Mouse (Mus musculus) neural tube, embryonic 10.5 days (tissue): ENCODE data around the gene Cd3e.
A peak's percentile ranks its signal among the peaks of the same experiment; 100 is the strongest.
"Not testable (repeated sequence)": the region's sequence is repeated elsewhere in the genome, so short reads cannot be mapped to it uniquely, and the experiment has no call there.

Experiments
- DNase-seq: peaks from one replicate; pipeline ENCODE4 v3.0.0-alpha.2; 2017; ENCODE audit warnings: low spot score; ENCODE audit errors: extremely low spot score

The Cd3e gene

DNA sequence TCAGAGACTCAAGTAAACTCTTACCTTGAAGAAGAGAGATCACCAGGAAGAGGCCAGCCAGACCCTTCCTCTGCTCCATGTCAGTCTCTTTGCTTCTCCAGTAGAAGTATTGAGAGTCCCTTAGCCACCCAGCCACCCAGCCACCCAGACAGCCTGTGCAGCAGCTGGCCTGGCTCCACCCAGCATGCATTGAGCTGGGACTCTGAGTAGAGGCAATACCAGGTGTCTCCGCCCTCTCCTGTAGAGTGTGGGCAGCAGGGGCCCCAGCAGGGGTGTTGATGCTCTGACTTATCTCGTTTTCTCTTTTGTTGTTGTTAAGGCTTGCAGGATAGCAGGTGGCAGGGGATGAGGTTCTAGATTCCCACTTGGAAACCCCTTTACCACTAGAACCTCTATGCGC, 29.2 kb downstream of the Cd3e start, which contains the start of gene Cd3g:
Cd3g (minus strand) TSS at position 190 of the 400 bp plus-strand sequence.
- DNase-seq, result no peak

DNA sequence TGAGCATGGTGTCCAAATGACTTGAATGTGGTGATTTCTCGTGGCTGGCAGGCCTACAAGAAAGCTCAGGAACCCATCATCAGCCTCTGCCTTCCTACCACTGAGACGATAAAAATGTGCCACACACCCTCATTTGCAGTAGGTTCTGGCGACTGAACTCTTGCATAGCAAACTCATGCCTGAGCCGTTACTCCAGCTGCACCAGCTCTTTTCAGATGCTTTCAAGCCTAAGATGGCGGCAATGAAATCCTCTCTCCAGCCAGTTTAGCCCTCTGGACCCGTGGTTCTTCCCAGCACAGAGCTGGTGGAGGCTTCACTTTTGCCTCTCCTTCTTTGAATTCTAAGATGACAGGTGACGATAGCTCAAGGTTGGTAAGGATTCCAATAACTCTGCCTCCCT, 29.6 kb downstream of the Cd3e start:
- no peak for DNase-seq

DNA sequence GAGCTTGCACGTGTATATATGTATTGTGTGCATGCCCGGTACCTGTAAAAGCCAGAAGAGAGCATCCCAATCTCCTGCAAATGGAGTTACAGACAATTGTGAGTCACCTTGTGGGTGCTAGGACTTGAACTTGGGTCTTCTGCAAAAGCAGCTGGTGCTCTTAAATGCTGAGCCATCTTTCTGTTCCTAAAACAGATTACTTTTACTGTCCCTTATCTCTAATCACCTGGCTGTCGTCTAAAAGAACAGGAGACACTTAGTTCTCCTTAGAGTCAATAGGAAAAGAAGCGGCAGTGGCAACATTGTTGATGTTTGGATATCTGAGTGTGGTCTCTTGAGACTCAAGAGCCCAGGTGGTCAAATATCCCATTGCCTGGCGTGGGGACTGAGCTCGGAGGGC, 31.6 kb downstream of the Cd3e start:
- no peak for DNase-seq

DNA sequence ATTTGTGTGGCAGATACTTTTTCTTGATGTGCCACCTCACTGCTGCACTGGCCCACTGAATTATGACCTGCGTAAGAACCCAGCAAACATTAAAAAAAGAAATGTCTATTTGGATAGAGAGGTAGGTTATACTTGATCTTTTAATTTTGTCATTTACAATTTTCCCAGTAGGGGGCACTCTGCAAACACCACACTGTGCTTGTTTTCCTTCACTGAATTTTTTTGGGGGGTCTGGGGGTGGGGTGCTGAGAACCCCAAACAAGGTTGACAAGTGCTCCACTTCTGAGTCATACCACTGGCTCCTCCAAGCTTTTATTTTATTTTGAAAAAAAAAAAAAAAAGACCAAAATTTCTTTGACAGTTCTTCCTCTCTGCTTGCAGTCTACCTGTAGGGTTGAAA, 40.0 kb downstream of the Cd3e start:
- no peak for DNase-seq

DNA sequence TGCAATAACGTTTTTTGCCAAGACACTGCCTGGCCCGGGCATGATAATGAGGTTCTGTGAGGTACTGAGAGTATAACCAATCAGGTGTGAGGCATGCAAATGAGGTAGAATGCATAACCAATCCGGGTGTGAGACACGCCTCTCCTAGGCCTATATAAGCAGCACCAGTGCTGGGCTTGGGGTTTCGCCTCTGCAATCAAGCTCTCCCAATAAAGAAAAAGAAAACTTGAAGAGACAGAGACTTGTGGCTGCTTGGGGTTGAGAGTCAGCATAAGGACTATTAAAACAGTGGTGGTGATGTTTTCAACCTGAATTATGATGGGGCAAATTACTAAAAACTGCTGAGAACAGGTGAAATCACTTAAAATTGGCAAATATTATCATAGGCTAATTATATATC, 41.7 kb downstream of the Cd3e start:
- not testable (repeated sequence) for DNase-seq

DNA sequence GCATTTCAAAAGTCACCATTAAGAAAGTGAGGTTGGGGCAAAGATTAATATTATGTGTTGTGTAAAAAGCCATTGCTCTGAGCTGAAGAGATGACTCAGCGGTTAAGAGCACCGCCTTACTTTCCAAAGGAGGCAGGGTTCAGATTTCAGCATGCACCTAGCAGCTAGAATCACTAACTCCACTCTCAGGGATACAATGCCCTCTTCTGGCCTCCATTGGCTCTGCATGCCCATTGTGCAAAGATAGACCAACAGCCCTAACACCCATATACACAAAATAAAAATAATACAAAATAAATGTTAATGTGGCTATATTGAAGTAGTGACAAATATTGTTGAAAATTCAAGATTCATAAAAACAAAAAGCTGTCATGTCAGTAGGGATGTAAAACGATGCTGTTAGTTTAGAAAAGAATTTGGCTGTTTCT, 42.6 kb downstream of the Cd3e start:
- peak; percentile 55 for DNase-seq

DNA sequence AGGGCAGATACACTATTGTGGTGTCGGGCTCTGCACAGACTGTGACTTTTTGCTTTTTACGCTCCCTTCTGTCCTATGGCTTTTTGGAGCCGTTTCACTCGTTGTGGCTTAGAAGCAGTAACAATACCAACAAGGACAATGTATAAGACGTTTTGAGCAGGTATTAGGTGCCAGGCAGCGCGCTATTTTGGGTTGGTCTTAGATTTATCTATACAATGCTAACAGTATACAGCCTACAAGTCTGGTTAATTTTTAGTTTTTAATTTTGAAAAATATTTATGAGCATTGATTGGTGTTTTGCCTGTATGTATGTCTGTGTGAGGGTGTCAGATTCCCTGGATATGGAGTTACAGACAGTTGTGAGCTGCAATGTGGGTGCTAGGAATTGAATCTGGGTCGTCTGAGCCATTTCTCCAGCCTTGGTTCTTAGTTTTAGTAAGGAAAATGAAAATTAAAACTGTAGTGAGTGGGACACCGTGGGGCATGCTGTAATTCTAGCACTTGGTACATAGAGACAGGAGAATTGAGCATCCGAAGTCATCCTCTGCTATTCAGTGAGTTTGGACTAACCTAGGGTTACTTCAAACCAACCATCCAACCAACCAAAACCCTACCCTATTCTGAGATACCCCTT, 43.5 kb downstream of the Cd3e start:
- no peak for DNase-seq

DNA sequence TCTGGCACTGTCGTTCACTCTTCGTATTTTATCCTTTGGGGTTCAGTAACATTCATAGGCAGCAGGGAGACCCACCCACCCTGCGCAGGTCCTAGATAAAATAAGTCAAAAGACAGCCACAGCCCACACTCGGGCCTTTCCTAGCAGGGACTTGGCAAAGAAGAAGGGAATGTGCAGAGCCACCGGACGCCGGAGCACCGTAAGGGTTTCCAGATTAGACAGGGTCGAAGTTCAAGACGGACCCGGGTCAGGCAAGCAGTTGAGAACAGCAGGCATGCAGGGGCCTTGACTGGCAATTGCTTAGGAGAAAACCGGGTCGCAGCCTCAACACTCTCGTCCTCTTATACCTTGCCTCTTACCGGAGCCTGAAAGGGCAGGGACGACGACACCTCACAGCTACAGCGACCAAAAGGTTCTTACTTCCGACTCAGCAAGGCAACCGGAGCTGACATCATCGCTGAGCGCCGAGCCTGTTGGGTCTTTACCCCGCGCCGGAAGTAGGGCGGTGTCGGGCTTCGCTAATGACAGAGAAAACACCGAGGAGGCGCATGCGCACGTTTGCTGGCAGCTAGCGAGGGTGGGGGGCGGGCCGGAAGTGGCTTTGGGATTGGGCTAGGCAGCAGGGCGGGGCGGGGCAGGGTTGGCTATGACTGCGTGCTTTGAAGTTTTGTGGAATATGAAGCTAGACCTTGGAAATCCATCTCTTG, 44.1 kb downstream of the Cd3e start, which contains the start of gene Ube4a:
Ube4a (minus strand) TSS at position 475 of the 707 bp plus-strand sequence.
- DNase-seq, result peak; percentile 100

DNA sequence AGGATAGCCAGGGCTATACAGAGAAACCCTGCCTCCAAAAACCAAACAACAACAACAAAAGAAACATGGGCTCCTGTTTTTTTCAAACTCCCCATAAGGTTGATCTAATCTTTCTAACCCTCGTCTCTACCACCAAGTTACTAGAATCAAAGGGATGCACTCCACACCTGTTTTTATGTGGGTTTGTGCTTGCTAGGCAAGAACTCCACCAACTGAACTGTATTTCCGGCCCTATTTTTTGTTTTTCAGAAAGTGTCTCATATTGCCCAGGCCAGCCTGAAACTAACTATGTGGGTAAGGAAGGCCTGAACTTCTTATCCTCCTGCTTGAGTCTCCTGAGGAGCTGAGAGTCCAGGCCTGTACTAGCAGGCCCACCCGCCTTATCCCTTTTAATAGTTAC, 55.0 kb downstream of the Cd3e start:
- DNase-seq, result no peak
